Mouse (Mus musculus): ENCODE results near the gene Rprd1b.

Rprd1b gene

GRCm38 (mm10) chr2:158121645-158122326 is 93.5 kb downstream of the Rprd1b start:
- no peak for DNase-seq (ENCODE audit: low spot score in 2 of 2)

- DNase-seq (ENCODE audit: low spot score in 2 of 2), result no peak
Measured at GRCm38 (mm10) chr2:158122814-158123213, 94.5 kb downstream of the Rprd1b start.

- no peak for DNase-seq (ENCODE audit: low spot score in 2 of 2)
Measured at GRCm38 (mm10) chr2:158127245-158127644, 98.9 kb downstream of the Rprd1b start.

GRCm38 (mm10) chr2:158127872-158128271 is 99.6 kb downstream of the Rprd1b start:
- DNase-seq (ENCODE audit: low spot score in 2 of 2), result no peak

GRCm38 (mm10) chr2:158128461-158129130 is 100.3 kb downstream of the Rprd1b start:
- DNase-seq (ENCODE audit: low spot score in 2 of 2), result no peak

GRCm38 (mm10) chr2:158129291-158130002 is 101.2 kb downstream of the Rprd1b start:
- DNase-seq (ENCODE audit: low spot score in 2 of 2), result no peak

GRCm38 (mm10) chr2:158130391-158130986 is 102.2 kb downstream of the Rprd1b start:
- no peak for DNase-seq (ENCODE audit: low spot score in 2 of 2)

GRCm38 (mm10) chr2:158131197-158131835 is 103.0 kb downstream of the Rprd1b start:
- DNase-seq (ENCODE audit: low spot score in 2 of 2), result no peak

GRCm38 (mm10) chr2:158132320-158132719 is 104.0 kb downstream of the Rprd1b start:
- no peak for DNase-seq (ENCODE audit: low spot score in 2 of 2)

- no peak for DNase-seq (ENCODE audit: low spot score in 2 of 2)
Measured at GRCm38 (mm10) chr2:158133050-158133449, 104.8 kb downstream of the Rprd1b start.

GRCm38 (mm10) chr2:158136205-158136604 is 107.9 kb downstream of the Rprd1b start:
- no peak for DNase-seq (ENCODE audit: low spot score in 2 of 2)

- no peak for DNase-seq (ENCODE audit: low spot score in 2 of 2)
Measured at GRCm38 (mm10) chr2:158137771-158138170, 109.5 kb downstream of the Rprd1b start.

- no peak for DNase-seq (ENCODE audit: low spot score in 2 of 2)
Measured at GRCm38 (mm10) chr2:158138778-158139177, 110.5 kb downstream of the Rprd1b start.

- DNase-seq (ENCODE audit: low spot score in 2 of 2), result peak in 1 of 2 experiments; percentile 30
Measured at GRCm38 (mm10) chr2:158139628-158140027, 111.3 kb downstream of the Rprd1b start.

GRCm38 (mm10) chr2:158140664-158141063 is 112.4 kb downstream of the Rprd1b start:
- no peak for DNase-seq (ENCODE audit: low spot score in 2 of 2)

- no peak for DNase-seq (ENCODE audit: low spot score in 2 of 2)
Measured at GRCm38 (mm10) chr2:158141271-158141670, 113.0 kb downstream of the Rprd1b start.

GRCm38 (mm10) chr2:158141690-158142440 is 113.6 kb downstream of the Rprd1b start:
- DNase-seq (ENCODE audit: low spot score in 2 of 2), result no peak

GRCm38 (mm10) chr2:158142981-158143380 is 114.7 kb downstream of the Rprd1b start:
- no peak for DNase-seq (ENCODE audit: low spot score in 2 of 2)

GRCm38 (mm10) chr2:158143816-158144215 is 115.5 kb downstream of the Rprd1b start:
- DNase-seq (ENCODE audit: low spot score in 2 of 2), result no peak

GRCm38 (mm10) chr2:158144263-158144662 is 116.0 kb downstream of the Rprd1b start:
- no peak for DNase-seq (ENCODE audit: low spot score in 2 of 2)
